Mouse (Mus musculus): Measurements from ENCODE around the gene Lrrc4c.

The Lrrc4c gene

GRCm38 (mm10) chr2:97274651-97275050 is 956.7 kb downstream of the Lrrc4c start:
- DNase-seq (ENCODE audit: low spot score in 2 of 2), result no peak

GRCm38 (mm10) chr2:97284986-97285385 is 967.0 kb downstream of the Lrrc4c start:
- no peak for DNase-seq (ENCODE audit: low spot score in 2 of 2)

- no peak for DNase-seq (ENCODE audit: low spot score in 2 of 2)
Observed at GRCm38 (mm10) chr2:97294216-97294615, 976.2 kb downstream of the Lrrc4c start.

GRCm38 (mm10) chr2:97299704-97300103 is 981.7 kb downstream of the Lrrc4c start:
- DNase-seq (ENCODE audit: low spot score in 2 of 2), result peak in 1 of 2 experiments; percentile 7

- no peak for DNase-seq (ENCODE audit: low spot score in 2 of 2)
Observed at GRCm38 (mm10) chr2:97318008-97318407, 1000.0 kb downstream of the Lrrc4c start.

GRCm38 (mm10) chr2:97318536-97318935 is 1000.6 kb downstream of the Lrrc4c start:
- DNase-seq (ENCODE audit: low spot score in 2 of 2), result no peak

GRCm38 (mm10) chr2:97332084-97332682 is 1014.2 kb downstream of the Lrrc4c start:
- DNase-seq (ENCODE audit: low spot score in 2 of 2), result no peak

GRCm38 (mm10) chr2:97339627-97340026 is 1021.7 kb downstream of the Lrrc4c start:
- DNase-seq (ENCODE audit: low spot score in 2 of 2), result no peak

- no peak for DNase-seq (ENCODE audit: low spot score in 2 of 2)
Observed at GRCm38 (mm10) chr2:97361235-97361634, 1043.3 kb downstream of the Lrrc4c start.

GRCm38 (mm10) chr2:97369978-97370377 is 1052.0 kb downstream of the Lrrc4c start:
- DNase-seq (ENCODE audit: low spot score in 2 of 2), result no peak

- no peak for DNase-seq (ENCODE audit: low spot score in 2 of 2)
Observed at GRCm38 (mm10) chr2:97391437-97391836, 1073.5 kb downstream of the Lrrc4c start.

- DNase-seq (ENCODE audit: low spot score in 2 of 2), result no peak
Observed at GRCm38 (mm10) chr2:97391876-97392275, 1073.9 kb downstream of the Lrrc4c start.

GRCm38 (mm10) chr2:97413066-97413465 is 1095.1 kb downstream of the Lrrc4c start:
- DNase-seq (ENCODE audit: low spot score in 2 of 2), result no peak

GRCm38 (mm10) chr2:97414416-97415362 is 1096.7 kb downstream of the Lrrc4c start:
- DNase-seq (ENCODE audit: low spot score in 2 of 2), result peak in 1 of 2 experiments; percentile 17

GRCm38 (mm10) chr2:97434140-97434539 is 1116.2 kb downstream of the Lrrc4c start:
- no peak for DNase-seq (ENCODE audit: low spot score in 2 of 2)

- DNase-seq (ENCODE audit: low spot score in 2 of 2), result no peak
Observed at GRCm38 (mm10) chr2:97435616-97436015, 1117.6 kb downstream of the Lrrc4c start.

- no peak for DNase-seq (ENCODE audit: low spot score in 2 of 2)
Observed at GRCm38 (mm10) chr2:97437767-97438166, 1119.8 kb downstream of the Lrrc4c start.

GRCm38 (mm10) chr2:97463573-97463972 is 1145.6 kb downstream of the Lrrc4c start:
- DNase-seq (ENCODE audit: low spot score in 2 of 2), result no peak

- peak; percentile 92 to 97 for DNase-seq (ENCODE audit: low spot score in 2 of 2)
Observed at GRCm38 (mm10) chr2:97466243-97466793, 1148.3 kb downstream of the Lrrc4c start.

GRCm38 (mm10) chr2:97467031-97467549 is 1149.1 kb downstream of the Lrrc4c start:
- peak; percentile 24 to 48 for DNase-seq (ENCODE audit: low spot score in 2 of 2)

- no peak for DNase-seq (ENCODE audit: low spot score in 2 of 2)
Observed at GRCm38 (mm10) chr2:97467664-97468063, 1149.7 kb downstream of the Lrrc4c start.

- no peak for DNase-seq (ENCODE audit: low spot score in 2 of 2)
Observed at GRCm38 (mm10) chr2:97468372-97468771, 1150.4 kb downstream of the Lrrc4c start.

Measured in frontal cortex, postnatal 25 days (tissue).